Mouse (Mus musculus): ENCODE results near the gene Cry2.

Gene Cry2

GRCm38 (mm10) chr2:92446656-92447055 lies 12.8 kb upstream of the Cry2 start:
- no peak for DNase-seq (ENCODE audit: extremely low read depth, low read depth, low spot score)

DNA sequence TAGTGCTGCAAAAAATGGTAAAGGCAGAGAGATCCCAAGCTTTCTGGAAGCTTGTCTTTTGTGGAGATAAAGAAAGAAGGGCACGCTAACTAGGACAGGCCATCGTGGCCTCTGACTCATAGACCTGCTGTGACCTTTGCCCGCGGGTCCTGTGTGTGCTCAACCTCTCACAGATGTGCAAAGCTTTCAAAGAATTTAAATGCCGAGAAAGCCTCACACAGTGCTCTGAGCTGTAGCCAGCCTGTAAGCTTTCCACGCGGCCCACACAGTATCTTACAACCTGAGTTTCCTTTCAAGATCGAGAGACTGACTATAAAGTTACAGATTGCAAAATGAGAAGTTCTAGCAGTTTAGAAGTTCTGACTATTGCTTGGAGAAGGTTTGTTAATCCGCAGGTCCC lies 12.0 kb upstream of the Cry2 start:
- no peak for DNase-seq (ENCODE audit: extremely low read depth, low read depth, low spot score)

DNA sequence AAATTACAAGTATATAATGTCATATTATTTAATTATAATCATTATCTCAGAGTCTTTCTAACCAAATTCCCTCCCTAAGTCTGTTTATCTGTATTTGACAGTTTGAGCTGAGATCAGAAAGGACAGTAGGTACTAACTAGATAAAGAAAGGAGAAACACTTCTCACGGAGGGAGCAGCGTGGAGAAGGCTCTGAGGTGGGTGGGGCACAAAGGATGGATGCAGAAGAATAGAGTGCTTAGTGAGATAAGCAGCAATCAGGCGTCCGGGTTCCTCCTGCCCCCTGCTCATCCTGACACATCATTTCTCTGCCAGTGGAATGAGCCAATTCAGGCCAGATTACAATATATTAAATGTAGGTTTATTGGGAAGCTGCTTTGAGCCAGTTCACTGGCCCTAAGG lies 10.5 kb upstream of the Cry2 start:
- DNase-seq (ENCODE audit: extremely low read depth, low read depth, low spot score) = no peak

GRCm38 (mm10) chr2:92443313-92443712 lies 9.5 kb upstream of the Cry2 start:
- DNase-seq (ENCODE audit: extremely low read depth, low read depth, low spot score) = peak; percentile 77

DNA sequence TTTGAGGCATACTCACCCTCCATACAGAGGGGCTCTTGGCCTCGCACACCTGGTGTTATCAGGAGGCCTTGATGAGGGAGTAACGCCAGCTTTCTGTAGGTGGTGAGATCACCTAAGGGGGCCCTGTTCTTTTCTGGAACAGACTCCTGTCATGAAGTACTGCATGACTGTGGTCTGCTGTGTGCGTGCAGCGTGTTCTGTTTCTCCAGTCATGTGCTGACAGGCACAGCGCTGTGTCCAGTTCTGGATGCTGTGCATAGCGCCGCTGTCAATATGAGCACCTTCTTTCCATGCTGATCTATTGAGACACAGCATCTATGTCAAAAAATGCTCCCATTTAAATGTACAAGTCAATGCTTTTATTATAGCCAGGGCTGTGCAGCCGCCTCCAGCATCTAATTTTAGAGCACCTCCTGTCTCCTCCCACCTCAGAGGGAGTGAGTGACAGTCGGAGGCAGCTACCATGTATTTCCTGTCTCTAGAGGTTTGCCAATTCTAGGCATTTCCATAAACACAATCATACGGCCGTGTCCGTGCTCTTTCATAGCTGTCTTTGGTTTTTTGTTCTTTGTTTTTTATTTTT lies 8.7 kb upstream of the Cry2 start:
- no peak for DNase-seq (ENCODE audit: extremely low read depth, low read depth, low spot score)

- peak; percentile 78 for DNase-seq (ENCODE audit: extremely low read depth, low read depth, low spot score)
Measured at GRCm38 (mm10) chr2:92440432-92440831, 6.6 kb upstream of the Cry2 start.

DNA sequence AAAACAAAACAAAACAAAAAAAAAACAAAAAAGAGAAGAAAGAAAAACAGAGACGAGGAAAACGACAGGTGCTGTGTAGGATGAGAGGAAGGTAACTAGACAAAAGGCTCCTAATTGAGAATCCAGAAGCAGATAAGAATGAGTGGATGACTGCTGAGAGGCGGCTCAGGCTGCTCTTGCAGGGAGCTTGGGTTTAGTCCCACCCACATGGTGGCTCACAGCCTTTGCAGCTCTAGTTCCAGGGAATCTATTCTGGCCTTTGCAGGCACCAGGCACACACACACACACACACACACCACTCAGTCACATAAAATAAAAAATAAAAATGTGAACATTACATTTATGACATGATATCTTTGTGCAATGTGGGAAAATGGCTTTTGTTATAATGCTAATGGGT lies 4.7 kb upstream of the Cry2 start:
- no peak for DNase-seq (ENCODE audit: extremely low read depth, low read depth, low spot score)

DNA sequence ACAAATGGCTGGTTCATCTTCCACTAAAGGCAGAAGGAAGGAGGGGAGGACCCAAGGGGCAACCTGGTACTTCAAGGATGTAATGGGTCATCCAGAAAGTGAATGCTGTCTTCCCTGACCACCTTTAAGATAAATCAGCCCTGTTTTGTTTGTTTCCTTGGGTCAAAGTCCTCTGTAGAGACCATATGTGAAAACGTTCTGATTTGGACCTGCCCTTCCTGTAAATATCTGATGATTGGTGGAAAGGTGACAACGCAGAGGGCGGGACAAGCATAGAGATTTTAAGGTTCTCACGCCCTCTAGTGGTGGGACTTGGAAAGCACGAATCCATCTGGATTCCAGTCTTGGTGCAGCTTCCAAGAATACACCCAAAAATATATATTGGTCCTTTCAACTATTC lies 4.0 kb upstream of the Cry2 start:
- no peak for DNase-seq (ENCODE audit: extremely low read depth, low read depth, low spot score)

- no peak for DNase-seq (ENCODE audit: extremely low read depth, low read depth, low spot score)
Measured at GRCm38 (mm10) chr2:92437366-92437765, 3.5 kb upstream of the Cry2 start.

- DNase-seq (ENCODE audit: extremely low read depth, low read depth, low spot score) = no peak
Measured at GRCm38 (mm10) chr2:92435023-92435422, 1.2 kb upstream of the Cry2 start.

- no peak for DNase-seq (ENCODE audit: extremely low read depth, low read depth, low spot score)
Measured at GRCm38 (mm10) chr2:92434375-92434745, 517 bp upstream of the Cry2 start.

GRCm38 (mm10) chr2:92432299-92433295 lies 1.2 kb downstream of the Cry2 start:
- DNase-seq (ENCODE audit: extremely low read depth, low read depth, low spot score) = no peak

DNA sequence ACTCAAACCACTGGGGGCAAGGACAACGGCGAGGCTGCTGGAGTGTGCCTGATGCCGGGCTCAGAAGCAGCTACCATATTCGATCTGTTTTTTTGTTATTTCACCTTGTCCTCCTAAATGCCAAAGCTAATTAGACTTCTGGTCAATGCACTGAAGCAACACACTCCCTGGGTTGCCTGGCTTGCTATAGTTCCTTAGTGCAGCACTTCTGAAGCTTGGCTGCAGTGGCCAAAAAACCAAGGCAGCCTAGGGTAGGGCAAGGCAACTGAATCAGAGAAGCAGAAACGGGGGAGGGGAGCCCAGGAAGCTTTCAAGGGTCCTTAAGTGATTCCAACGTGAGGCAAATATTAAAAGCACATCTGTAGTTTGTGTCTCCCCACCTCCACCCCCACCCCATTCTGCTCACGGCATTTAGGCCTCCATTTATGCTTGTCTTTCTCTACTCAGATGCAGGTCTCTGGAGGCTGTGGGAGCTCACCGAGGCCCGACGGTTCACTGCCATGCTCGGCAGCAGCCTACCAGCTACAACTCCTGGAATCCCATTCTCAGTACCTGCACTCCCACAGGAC lies 2.1 kb downstream of the Cry2 start:
- no peak for DNase-seq (ENCODE audit: extremely low read depth, low read depth, low spot score)

DNA sequence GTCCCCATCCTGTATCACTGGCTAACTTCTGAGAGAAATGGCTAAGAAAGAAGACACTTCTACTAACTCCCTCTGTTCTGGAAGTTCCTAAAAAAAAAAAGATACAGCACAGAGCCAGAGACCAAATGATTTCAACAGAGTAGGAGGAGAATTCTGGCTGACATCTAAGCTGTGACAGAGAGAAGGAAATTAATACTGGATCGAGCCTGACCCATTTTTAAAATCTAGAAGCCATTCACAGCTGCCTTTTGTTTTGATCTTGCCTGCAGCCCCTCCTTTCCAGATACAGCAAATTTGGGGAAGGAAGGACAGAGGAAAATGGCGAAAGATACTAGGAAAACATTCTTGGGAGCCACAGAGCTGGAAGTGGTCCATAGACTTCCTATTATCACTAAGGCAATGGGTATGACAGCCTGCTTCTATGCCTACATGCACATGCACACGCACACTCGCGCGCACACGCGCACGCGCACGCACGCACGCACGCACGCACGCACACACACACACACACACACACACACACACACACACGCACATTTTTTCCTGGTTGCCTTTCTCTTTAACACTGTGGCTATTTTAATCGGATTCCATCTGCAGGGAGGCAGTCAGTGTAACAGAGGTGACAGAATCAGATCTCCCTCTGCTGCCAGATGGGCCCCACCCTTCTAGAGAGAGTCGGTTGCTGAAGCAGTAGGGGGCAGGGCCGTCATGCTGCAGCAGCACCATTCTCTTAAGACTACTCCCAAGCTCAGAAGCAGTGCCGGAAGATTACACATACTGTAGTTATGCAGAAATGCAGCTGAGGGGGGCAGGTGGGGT lies 2.9 kb downstream of the Cry2 start:
- DNase-seq (ENCODE audit: extremely low read depth, low read depth, low spot score) = no peak

GRCm38 (mm10) chr2:92430089-92430488 lies 3.8 kb downstream of the Cry2 start:
- DNase-seq (ENCODE audit: extremely low read depth, low read depth, low spot score) = no peak

DNA sequence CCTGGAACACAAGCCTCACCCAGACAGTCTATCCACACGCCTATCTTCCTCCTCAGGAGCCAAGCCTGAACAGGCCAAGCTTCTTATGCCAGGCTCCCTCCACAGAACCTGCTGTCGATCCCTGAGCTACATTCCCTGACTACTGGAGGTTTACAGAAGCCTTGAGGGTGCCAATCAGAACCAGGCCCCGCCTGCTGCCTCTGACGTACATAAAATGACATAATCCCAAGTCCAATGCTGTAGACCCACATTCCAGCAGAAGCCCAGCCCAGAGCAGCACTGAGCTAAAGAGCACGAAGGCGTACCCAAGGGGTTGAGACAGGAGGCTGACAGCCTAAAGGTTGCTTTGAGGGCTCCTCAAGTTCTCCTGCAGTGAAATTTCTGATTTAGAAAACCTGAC lies 6.0 kb downstream of the Cry2 start:
- DNase-seq (ENCODE audit: extremely low read depth, low read depth, low spot score) = no peak

- no peak for DNase-seq (ENCODE audit: extremely low read depth, low read depth, low spot score)
Measured at GRCm38 (mm10) chr2:92426426-92426825, 7.4 kb downstream of the Cry2 start.

DNA sequence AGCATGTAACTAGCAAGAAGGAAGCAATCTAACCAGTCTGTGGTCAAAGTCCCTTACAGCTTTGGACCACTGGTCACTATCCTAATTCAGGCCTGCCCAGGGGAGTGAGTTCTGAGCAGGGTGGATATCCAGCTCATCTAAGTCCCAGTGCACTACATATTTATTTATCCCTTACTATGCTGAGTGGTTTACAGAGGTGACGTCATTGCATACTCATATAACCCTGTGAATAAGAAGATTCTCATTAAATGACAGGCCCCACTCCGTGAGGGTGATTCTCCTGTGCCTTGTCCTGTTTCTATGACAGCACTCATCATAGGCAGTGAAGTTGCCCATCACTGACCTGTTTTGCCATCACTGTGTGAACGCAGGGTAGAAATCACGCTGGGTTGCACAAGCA lies 8.5 kb downstream of the Cry2 start:
- DNase-seq (ENCODE audit: extremely low read depth, low read depth, low spot score) = no peak

GRCm38 (mm10) chr2:92424462-92425308 lies 9.2 kb downstream of the Cry2 start:
- DNase-seq (ENCODE audit: extremely low read depth, low read depth, low spot score) = no peak

DNA sequence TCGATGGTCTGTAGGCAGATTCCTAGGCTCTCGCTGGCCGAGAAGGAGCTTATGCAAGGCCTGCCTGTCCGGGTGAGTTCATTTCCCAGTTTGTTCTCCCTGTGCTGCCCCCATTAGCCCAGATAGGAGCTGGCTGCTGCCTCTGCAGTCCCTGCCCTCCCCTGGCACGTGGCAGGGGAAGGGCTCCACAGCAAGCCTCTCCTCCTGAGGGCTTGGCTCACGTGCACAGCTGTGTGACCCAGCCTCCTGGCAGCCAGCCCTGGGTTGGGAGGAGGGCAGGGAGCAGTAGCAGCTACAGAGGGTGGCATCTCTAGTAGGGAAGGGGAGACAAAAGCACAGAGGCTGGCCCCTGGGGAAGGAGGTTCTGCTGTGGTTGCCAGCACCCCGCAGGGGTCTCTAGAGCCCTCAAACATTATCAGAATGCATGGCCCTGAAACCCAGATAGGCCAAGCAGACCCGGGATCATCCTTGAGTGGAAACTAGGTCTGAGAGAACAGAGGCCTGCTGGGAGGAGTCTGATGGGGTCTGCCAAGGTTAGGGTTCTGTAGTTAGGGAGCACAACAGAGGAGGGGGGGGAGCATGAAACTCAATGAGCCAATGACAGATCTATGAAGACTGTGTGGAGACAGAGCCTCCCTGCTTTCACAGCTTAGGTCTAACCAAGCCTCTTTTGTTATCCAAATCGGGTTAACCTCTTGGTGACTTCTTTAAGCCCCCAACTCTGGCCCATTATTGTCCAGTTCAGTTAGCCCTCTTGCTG lies 10.0 kb downstream of the Cry2 start:
- DNase-seq (ENCODE audit: extremely low read depth, low read depth, low spot score) = no peak
